Mouse (Mus musculus) bone marrow, adult 2 months (tissue): ENCODE measurements at regions not wholly inside any gene's neighbourhood (a gene's known extent, or its start where the extent isn't known, plus 50 kb on each side); places are given as distances from the start of the nearest gene placed in this dataset.

Experiments
- CTCF ChIP-seq: fragments of 200-500 bp; IDR thresholded peaks from 2 replicates; pipeline ENCODE4 v1.5.1; 2011; ENCODE audit warnings: low read length, control low read depth; ENCODE audit not compliant: control insufficient read depth, insufficient read depth
- POLR2A ChIP-seq: fragments of 200-500 bp; IDR thresholded peaks from 2 replicates; pipeline ENCODE4 v1.6.1; 2011; ENCODE audit warnings: low read depth, mild to moderate bottlenecking, control low read depth, low read length, borderline replicate concordance; ENCODE audit not compliant: control insufficient read depth

GRCm38 (mm10) chr2:79120610-79121345, 134.4 kb upstream of the Itga4 start:
- TF ChIP-seq POLR2A = no peak
- TF ChIP-seq CTCF = no peak
